In genomic region chr15:83256491-83256890, GRCm38 (mm10) we compare ENCODE assay signal across 23 mouse cellular contexts. TPM values are rescaled to one million over a fixed set of nuclear protein-coding genes. Genes with fewer than 3 reads are reported as not detected.
DNase-seq lines count a peak whose midpoint lies in the region; ATAC-seq and TF ChIP-seq lines count a peak whose summit lies in the region.
"Had no signal": no experiment of that assay in that cellular context is flagged by ENCODE, and none has a peak within 500 bp of the region (broad histone marks: within the 10 kb centered on the region; RNA-seq: fewer than 3 reads in every experiment).

No protein-coding gene starts in this region.

- DNase-seq in heart, adult 11 months: peak; percentile 91
- DNase-seq in heart, adult 9 months (ENCODE audit: low spot score in 2 of 2): no peak
- no peak for DNase-seq in kidney, postnatal 36 days
- no peak for DNase-seq in kidney, adult 18-20 months
- DNase-seq in CH12.LX (ENCODE audit: extremely low read depth): no peak
- no peak for DNase-seq in gastrocnemius, adult 8-10 months (ENCODE audit: low spot score in 2 of 2)
- DNase-seq: adrenal gland, adult 2 months; adrenal gland, postnatal 14 days; adrenal gland, postnatal 36 days; B cell, adult 2 months; cerebellum, adult 11-12 months; cerebellum, adult 2 months; cerebellum, adult 9-10 months; cerebellum, postnatal 10 days; cerebellum, postnatal 25 days had no signal

- H3K4me3 ChIP-seq in kidney, embryonic 14.5 days (ENCODE audit: low read length): no peak overlapping the region
- H3K4me3 ChIP-seq in kidney, embryonic 16.5 days (ENCODE audit: low read length): no peak overlapping the region
- no peak overlapping the region for H3K4me3 ChIP-seq in CH12.LX (replicated peaks in 1 of 3; ENCODE audit: low read depth in 2 of 3, low read length in 2 of 3, poor library complexity in 1 of 3)
- H3K4me3 ChIP-seq: embryonic facial prominence, embryonic 10.5 days; embryonic facial prominence, embryonic 12.5 days; forebrain, embryonic 13.5 days; forebrain, embryonic 15.5 days had no signal

- no peaks in the 10 kb centered on the region for H3K4me1 ChIP-seq in kidney, embryonic 14.5 days (ENCODE audit: control insufficient read depth, insufficient read depth, low read length)
- no peaks in the 10 kb centered on the region for H3K4me1 ChIP-seq in kidney, embryonic 16.5 days (ENCODE audit: insufficient read depth, low read length)
- H3K4me1 ChIP-seq in CH12.LX (ENCODE audit: control insufficient read depth in 1 of 2, insufficient read depth in 2 of 2): peaks cover 5 to 23% of the 10 kb centered on the region in 2 experiments; a peak in 3 of 4 replicates
- H3K4me1 ChIP-seq: embryonic facial prominence, embryonic 12.5 days had no signal

- no peaks in the 10 kb centered on the region for H3K36me3 ChIP-seq in kidney, embryonic 14.5 days (ENCODE audit: control insufficient read depth, insufficient read depth, low read length)
- H3K36me3 ChIP-seq in kidney, embryonic 16.5 days (ENCODE audit: insufficient read depth, low read length): no peaks in the 10 kb centered on the region
- no peaks in the 10 kb centered on the region for H3K36me3 ChIP-seq in CH12.LX (replicated peaks in 1 of 2; ENCODE audit: control insufficient read depth in 1 of 2, insufficient read depth in 1 of 2, low read length in 1 of 2)
- H3K36me3 ChIP-seq: embryonic facial prominence, embryonic 10.5 days; embryonic facial prominence, embryonic 12.5 days; forebrain, embryonic 15.5 days had no signal

- peaks cover 13% of the 10 kb centered on the region for H3K27me3 ChIP-seq in kidney, embryonic 14.5 days (ENCODE audit: control insufficient read depth, insufficient read depth, low read length)
- peaks cover 2% of the 10 kb centered on the region; the same call in 1 of the 2 replicates for H3K27me3 ChIP-seq in kidney, embryonic 16.5 days (ENCODE audit: insufficient read depth, low read length)
- H3K27me3 ChIP-seq in CH12.LX (replicated peaks): no peaks in the 10 kb centered on the region

- no peak for TF ChIP-seq RAD21 in CH12.LX (IDR thresholded peaks at IDR 0.05; ENCODE audit: low read depth, low read length)

- peak overlapping the region; percentile 53 for H3K27ac ChIP-seq in kidney, embryonic 14.5 days (ENCODE audit: low read depth, low read length)
- H3K27ac ChIP-seq in kidney, embryonic 16.5 days (ENCODE audit: low read length): peak overlapping the region; percentile 87
- no peak overlapping the region for H3K27ac ChIP-seq in CH12.LX (ENCODE audit: insufficient read depth, low read depth)
- H3K27ac ChIP-seq: embryonic facial prominence, embryonic 10.5 days; embryonic facial prominence, embryonic 12.5 days; forebrain, embryonic 13.5 days; forebrain, embryonic 15.5 days had no signal

- WGBS in kidney, embryonic 14.5 days: 70% methylated on average over 4 of the region's 4 CpGs
- 75% methylated on average over 4 of the region's 4 CpGs for WGBS in kidney, embryonic 16.5 days

- no peak; the same call in 1 of the 2 replicates for TF ChIP-seq EP300 in CH12.LX (IDR thresholded peaks at IDR 0.05; ENCODE audit: low read length)

- dilution Hi-C loops in CH12.LX (cut with MboI; ENCODE audit: extremely low pct_ligation_motif_present, extremely low pct_unique_long_range_greater_than_20kb, low sequenced_read_pairs): no loop called here

- no peak for TF ChIP-seq POLR2A in CH12.LX (IDR thresholded peaks at IDR 0.05; ENCODE audit: low read depth, low read length)

- no peak for ATAC-seq in kidney, embryonic 14.5 days (ENCODE audit: low FRiP score, low TSS enrichment)
- peak; percentile 18; the same call in 1 of the 2 replicates for ATAC-seq in kidney, embryonic 16.5 days (ENCODE audit: low FRiP score, low TSS enrichment)
- ATAC-seq: CD4-positive, CD25-positive, alpha-beta regulatory T cell, adult 4 months; forebrain, embryonic 13.5 days; forebrain, embryonic 15.5 days had no signal

- in situ Hi-C loops in CH12.LX (cut with MboI; ENCODE audit: low pct_ligation_motif_present, low pct_unique_long_range_greater_than_20kb, low sequenced_read_pairs): no loop called here

- no peak overlapping the region for H3K9ac ChIP-seq in kidney, embryonic 14.5 days (ENCODE audit: low read depth, low read length)
- H3K9ac ChIP-seq in kidney, embryonic 16.5 days (replicated peaks; ENCODE audit: low read length): no peak overlapping the region
- H3K9ac ChIP-seq in CH12.LX (ENCODE audit: insufficient read depth, low read depth): no peak overlapping the region
- H3K9ac ChIP-seq: embryonic facial prominence, embryonic 12.5 days; forebrain, embryonic 13.5 days; forebrain, embryonic 15.5 days had no signal

- H3K79me2 ChIP-seq in CH12.LX (replicated peaks; ENCODE audit: control insufficient read depth, extremely low read depth, insufficient read depth, poor library complexity, severe bottlenecking): no peaks in the 10 kb centered on the region

- H3K9me3 ChIP-seq in kidney, embryonic 14.5 days (ENCODE audit: control insufficient read depth, low read length): no peaks in the 10 kb centered on the region
- no peaks in the 10 kb centered on the region for H3K9me3 ChIP-seq in kidney, embryonic 16.5 days (ENCODE audit: low read length)
- peaks cover 7% of the 10 kb centered on the region for H3K9me3 ChIP-seq in CH12.LX (replicated peaks; ENCODE audit: low read length)
- H3K9me3 ChIP-seq: embryonic facial prominence, embryonic 10.5 days; embryonic facial prominence, embryonic 12.5 days; forebrain, embryonic 15.5 days had no signal

- H3K4me2 ChIP-seq in kidney, embryonic 14.5 days (replicated peaks; ENCODE audit: low read depth, low read length): no peak overlapping the region
- no peak overlapping the region for H3K4me2 ChIP-seq in kidney, embryonic 16.5 days (replicated peaks; ENCODE audit: low read depth, low read length)
- H3K4me2 ChIP-seq in CH12.LX (ENCODE audit: insufficient read depth, low read depth, poor library complexity, severe bottlenecking): no peak overlapping the region
- H3K4me2 ChIP-seq: embryonic facial prominence, embryonic 12.5 days; forebrain, embryonic 13.5 days; forebrain, embryonic 15.5 days had no signal

- no peak for TF ChIP-seq CTCF in CH12.LX (conservative IDR thresholded peaks at IDR 0.05 in 1 of 2, IDR thresholded peaks at IDR 0.05 in 1 of 2; ENCODE audit: low read depth in 2 of 2, low read length in 2 of 2)

TF ChIP-seq in CH12.LX, 34 proteins besides CTCF, POLR2A, EP300 and RAD21:
- TF ChIP-seq CHD1 (IDR thresholded peaks at IDR 0.05; ENCODE audit: low read depth, low read length): no peak
- TF ChIP-seq ELF1 (IDR thresholded peaks at IDR 0.05; ENCODE audit: low read depth, low read length): peak; percentile 32; the same call in 1 of the 2 replicates
- TF ChIP-seq GABPA (IDR thresholded peaks at IDR 0.05; ENCODE audit: insufficient replicate concordance, low read depth, low read length): no peak

RNA-seq across cellular contexts. Expression of gene A4galt, which starts 4.9 kb away (rescaled TPM):
- 14.8 and 19.9 TPM in 2 replicates for polyA plus RNA-seq in kidney, embryonic 14.5 days (2014; fragmentation: Nextera tagmentation; extraction: Ambion mirVana)
- 22.9 and 26.8 TPM in 2 replicates for polyA plus RNA-seq in kidney, embryonic 16.5 days (2015; fragmentation: Nextera tagmentation; extraction: Ambion mirVana)
- total RNA-seq in CH12.LX (2012; rRNA removed) (23.6 and 29.8 TPM in 2 replicates), CH12.LX (2014; rRNA removed) (14.8 and 15.9 TPM in 2 replicates)
- polyA plus RNA-seq in CH12.LX (2012; ENCODE audit: insufficient read length, low read depth): 11.2 and 11.4 TPM in 2 replicates
- 1 to 10 TPM; 1.0 to 2.3 (median 2.0) TPM for total RNA-seq in gastrocnemius, adult 8-10 months (2022)
- total RNA-seq: MEL had no signal
- polyA plus RNA-seq: CD4-positive, CD25-positive, alpha-beta regulatory T cell, adult 4 months had no signal
